Mouse (Mus musculus): Measurements from ENCODE around the gene Olfr1420. TPM values are rescaled to one million over a fixed set of nuclear protein-coding genes. Genes with fewer than 3 reads are reported as not detected.
A peak's percentile ranks its signal among the peaks of the same experiment; 100 is the strongest.
"Not testable (repeated sequence)": the region's sequence is repeated elsewhere in the genome, so short reads cannot be mapped to it uniquely, and the experiment has no call there.

Olfr1420 gene
- total RNA-seq (2015) = not detected in 2 replicates
- not detected in 2 replicates for total RNA-seq (2017)

DNA sequence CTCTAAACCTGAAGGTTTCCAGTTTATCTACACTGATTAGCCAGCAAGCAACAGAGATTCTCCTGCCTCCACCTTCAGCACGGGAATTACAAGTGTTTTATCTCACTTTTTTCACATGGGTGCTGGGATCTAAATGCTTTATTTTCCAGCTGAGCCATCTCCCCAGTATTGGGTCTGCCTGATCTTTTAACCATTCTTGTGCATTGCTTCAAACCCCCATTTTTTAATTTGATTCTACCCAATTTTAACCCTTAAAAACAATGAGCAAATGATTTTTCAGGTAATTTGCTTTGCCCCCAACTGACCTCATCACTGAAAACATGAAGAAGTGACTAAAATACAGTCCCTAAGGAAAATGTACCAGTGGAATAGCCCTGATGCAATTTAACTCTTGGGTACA is at the start of gene Olfr1420:
Olfr1420 (plus strand) TSS at position 301 of the 400 bp plus-strand sequence.
- no peak for ATAC-seq (replicated peaks; ENCODE audit: poor library complexity)

DNA sequence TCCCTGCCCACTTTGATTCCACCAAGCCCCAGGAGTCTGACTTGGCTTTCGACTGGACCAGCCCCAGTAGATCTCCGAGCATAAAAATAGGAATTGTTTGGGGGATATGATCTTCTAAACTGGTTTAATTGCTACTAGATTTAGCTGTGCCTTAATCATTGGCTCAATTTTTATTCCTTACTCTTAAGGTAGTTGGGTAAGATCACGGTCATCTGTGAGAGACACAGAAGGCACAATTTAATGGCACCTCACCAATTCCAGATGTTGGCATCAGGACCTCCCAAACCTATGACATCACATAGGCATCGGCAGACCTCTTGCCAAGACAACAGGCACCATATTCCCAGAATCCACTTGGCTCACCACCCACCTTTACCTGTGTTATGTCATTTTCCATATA is 47.2 kb upstream of the Olfr1420 start, which contains the start of gene Olfr1417:
Olfr1417 (minus strand) TSS at position 101 of the 400 bp plus-strand sequence.
- no peak for ATAC-seq (replicated peaks; ENCODE audit: poor library complexity)

DNA sequence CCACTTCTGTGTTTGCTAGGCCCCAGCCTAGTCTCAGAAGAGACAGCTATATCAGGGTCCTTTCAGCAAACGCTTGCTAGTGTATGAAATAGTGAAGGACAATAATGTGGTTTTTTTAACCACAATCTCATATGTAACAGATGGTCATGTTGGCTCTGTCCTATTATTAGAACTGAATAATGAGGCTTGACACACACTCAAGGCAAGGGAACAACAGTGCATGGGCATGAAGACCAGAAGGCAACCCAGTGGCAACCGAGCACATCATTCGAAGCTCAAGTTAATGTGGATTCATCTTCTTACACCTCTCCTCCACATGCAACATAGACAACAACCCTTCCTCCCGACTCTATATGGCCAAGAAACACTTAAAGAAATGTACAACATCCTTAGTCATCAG is 40.0 kb upstream of the Olfr1420 start:
- peak; percentile 50 for ATAC-seq (replicated peaks; ENCODE audit: poor library complexity)

DNA sequence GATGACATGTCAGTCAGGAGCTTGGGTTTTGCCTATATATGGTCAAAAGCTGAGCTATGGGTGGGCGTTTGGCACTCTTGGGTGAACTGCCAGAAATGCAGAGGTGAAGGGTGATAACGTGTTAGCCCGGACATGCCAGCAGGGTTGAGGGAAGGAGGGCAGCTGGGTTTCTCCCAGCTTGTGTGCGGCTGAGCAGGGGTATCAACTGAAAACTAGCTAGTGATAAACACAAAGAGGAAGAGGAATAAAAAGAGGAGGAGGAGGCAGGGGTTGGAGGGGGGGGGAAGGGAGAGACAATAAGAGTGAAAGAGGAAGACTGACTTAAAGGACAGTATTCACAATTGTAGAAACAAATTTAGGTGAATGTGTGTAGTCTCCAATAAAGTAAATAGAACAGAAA is 33.7 kb upstream of the Olfr1420 start:
- peak; percentile 68 for ATAC-seq (replicated peaks; ENCODE audit: poor library complexity)

DNA sequence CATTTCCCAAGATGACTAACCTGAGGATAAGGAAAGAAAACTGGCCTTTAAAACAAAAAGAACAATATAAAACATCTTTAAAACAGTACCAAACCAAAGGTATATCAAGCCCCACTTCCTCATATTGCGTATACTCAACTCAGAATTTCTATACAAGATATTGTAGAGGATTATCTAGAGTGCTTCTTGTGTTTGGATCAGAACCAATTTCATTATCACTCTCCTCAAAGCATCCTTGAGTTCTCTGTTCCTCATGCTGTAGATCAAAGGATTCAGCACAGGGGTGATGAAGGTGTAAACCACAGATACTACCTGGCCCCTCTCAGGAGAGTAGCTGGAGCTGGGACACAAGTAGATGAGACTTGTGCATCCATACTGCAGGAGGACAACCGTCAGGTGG is 31.5 kb upstream of the Olfr1420 start:
- no peak for ATAC-seq (replicated peaks; ENCODE audit: poor library complexity)

DNA sequence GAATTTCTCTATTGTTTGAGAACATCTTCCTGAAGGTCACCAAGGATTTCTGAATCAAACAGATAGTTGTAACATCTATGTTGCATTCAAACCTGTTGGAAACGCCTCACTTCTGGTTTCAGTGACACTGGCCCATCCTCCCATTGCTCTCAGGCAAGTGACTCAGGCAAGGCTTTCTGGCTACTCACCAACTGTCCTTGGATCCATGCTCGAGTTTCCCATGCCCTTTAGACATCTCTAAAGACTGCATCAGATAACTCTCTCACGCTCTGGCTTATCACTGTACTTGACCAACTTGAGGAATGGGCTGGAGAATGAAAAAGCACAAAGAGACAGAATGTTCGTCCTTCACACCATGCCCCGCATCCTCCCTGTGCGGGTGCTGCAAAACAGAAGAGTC is 29.9 kb upstream of the Olfr1420 start:
- no peak for ATAC-seq (replicated peaks; ENCODE audit: poor library complexity)

DNA sequence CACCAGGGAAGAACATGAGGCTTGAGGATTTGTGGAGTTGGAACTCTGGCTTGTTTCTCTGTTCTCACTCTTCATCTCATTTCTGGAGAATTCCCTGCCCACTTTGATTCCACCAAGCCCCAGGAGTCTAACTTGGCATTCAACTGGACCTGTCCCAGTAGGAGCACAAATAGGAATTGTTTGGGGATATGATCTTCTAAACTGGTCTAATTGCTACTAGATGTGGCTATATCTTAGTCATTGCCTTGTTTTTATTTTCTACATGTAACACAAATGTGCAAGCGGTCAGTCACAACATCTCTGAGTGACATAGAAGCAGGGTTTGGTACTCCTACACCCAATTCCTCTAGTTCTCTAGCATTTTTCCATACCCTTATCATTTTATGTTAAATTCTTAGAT is 25.4 kb upstream of the Olfr1420 start, which contains the start of gene Olfr1418:
Olfr1418 (minus strand) TSS at position 101 of the 400 bp plus-strand sequence.
- ATAC-seq (replicated peaks; ENCODE audit: poor library complexity) = no peak

DNA sequence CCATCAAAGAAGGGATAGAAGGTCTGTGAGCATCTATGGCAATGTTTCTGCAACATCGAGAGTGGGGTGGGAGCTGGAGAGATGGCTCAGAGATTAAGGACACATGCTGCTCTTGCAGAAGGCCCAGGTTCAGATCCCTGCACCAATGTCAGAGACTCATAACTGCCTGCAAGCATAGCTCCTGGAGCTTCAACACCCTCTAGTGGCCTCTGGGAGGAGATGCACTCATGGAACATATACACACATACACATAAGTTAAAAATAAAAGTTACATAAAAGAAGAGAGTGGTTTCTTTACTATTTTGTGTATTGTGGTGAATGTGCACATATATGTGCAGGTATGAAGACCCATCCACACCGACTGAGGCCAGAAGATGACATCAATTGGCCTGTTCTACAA is 18.5 kb upstream of the Olfr1420 start:
- no peak for ATAC-seq (replicated peaks; ENCODE audit: poor library complexity)

DNA sequence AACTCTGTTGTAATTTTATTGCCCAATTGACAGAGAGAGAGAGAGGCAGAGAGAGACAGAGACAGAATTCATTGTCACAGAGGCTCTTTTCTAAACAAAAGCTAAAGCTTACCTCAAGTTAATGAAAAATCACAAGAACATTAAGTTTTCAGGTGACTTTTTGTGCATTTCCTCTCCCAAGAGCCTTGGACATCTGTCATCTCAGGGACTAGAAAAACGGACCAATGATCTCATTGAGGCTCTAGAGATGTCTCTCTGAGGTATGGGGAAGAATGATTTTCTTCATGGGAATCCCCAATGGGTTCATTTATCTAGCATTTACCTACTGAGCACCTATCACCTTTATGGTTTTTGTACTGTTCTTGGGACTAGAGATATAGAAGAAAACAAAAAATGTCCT is 11.4 kb upstream of the Olfr1420 start, which contains the start of gene Olfr1419:
Olfr1419 (minus strand) TSS at position 101 of the 400 bp plus-strand sequence.
- no peak for ATAC-seq (replicated peaks; ENCODE audit: poor library complexity)

DNA sequence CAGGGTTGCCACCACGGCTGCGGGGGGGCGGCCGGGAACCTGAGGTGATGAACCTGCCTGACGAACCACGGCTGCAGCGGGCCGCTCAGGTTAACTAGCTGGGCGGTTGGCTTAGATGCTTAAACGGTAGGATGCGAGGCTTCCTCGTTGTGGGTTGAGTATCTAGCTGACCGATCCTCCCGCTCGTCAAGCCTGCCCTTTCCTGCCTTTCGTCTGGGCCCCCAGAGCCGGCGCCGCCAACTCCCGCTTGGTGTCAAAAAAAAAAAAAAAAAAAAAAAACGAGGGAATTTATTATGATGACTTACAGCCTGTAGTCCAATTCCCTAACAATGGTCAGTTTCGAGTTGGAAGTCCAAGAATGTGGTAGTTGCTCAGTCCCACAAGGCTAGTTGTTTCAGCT is 8.0 kb upstream of the Olfr1420 start:
- peak; percentile 52; the same call in 1 of the 2 replicates for ATAC-seq (replicated peaks; ENCODE audit: poor library complexity)

DNA sequence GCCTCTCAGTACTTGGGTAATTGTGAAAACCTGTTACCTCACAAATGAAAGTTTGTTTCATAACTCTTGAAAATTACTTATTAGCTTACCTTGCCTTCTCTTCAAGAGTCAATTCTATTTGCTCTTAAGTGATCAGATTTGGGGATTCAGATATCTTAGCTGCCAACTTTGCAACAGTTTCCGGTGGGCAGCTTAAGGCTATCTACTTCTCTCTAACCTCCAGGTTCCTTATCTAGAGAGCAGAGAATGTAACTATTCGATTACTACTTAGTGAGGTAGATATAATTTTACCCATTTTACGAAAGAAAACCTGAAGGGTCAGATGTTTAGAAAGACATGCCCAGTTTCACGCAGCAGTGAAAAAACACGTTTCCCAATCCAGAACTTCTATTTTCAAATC is 24.7 kb downstream of the Olfr1420 start:
- no peak for ATAC-seq (replicated peaks; ENCODE audit: poor library complexity)

DNA sequence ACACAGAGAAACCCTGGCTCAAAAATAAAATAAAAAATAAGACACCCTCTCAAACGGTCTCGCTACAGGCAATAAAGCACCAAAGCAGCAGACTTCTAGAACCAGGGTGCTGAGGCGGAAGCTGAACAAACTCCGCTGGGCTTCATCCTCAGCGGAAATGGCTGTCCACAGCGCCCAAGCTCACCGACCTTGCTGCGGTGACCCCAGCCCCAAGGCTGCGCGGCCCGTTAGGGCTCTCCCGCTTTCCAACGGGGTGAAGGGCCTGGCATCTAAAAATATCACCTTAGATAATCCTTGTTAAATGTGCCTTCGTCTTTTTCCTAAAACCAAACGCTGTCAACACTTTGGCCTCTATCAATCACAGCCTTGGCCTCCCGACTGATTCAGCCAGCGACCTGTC is 25.2 kb downstream of the Olfr1420 start:
- ATAC-seq (replicated peaks; ENCODE audit: poor library complexity) = peak; percentile 33; the same call in 1 of the 2 replicates

DNA sequence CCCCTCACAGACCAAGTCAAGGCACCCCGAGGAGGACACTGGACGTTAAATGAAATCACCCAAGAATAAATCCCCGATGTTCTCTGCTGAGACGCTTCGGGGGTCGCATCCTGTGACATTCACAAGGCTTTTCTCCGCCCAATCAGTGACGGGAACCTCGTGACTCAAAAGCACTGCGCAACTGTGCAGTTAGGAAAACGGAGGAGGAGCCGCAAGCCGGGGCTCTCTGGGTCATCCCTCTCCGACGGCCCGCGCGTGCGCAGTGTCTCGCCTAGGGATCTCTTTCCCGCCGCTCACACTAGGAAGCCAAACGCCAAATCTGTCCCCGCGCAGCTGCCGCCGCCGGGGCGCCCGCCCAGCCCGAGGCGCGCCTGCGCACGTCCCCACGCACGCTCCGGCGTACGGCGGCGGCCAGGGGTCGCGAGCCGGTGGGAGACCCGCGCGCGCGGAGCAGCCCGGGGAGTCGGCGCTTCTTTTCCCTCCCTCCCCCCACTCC is 25.7 kb downstream of the Olfr1420 start, which contains the start of gene Patl1:
Patl1 (plus strand) TSS at position 363 of the 496 bp plus-strand sequence.
- peak; percentile 94 for ATAC-seq (replicated peaks; ENCODE audit: poor library complexity)

DNA sequence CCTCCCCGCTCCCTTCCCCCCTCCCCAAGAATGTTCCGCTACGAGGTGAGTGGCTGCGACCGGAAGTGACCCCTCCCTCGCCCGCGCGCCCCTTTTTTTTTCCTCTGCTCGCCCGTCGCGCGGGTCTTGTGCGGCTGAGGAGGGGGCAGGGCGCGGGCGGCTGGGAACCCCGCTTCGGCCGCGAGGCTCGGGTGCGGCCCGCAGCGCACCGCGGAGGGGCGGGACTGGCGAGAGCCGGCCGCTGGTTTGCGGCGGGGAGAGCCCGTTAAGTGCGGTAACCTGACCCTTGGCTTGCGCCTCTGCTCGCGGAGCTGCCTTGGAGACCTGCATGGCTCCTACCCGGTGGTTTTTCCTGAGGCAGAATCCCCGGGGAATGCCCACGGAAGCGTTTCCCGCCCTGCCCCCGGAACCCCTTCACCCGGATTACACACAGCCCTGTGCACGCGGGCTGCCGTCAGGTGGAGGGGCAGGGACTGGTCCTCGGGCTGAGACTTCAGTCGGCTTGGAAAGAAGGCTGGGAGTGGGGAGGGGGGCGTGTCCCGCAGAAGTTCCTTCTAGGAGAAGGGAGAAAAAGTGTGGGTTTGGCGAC is 26.3 kb downstream of the Olfr1420 start:
- peak; percentile 45 for ATAC-seq (replicated peaks; ENCODE audit: poor library complexity)

DNA sequence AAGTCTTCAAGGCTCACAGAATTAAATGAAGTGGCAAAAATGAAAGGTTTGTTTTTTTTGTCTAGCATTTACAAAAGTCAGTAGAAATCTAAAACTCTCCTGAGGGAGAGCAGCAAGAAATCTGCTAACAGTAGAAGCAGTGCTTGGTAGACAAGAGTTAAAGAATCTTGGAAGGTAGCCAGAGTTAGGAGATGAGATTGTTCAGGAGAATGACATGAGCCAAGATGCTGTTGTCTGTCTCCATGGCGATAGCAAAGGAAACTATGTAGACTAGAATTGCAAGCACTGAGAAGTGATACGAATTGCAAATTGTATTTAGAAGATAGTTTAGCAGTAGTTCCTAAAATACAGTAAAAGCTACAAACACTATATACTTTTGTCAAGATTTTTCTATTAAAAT is 29.4 kb downstream of the Olfr1420 start:
- ATAC-seq (replicated peaks; ENCODE audit: poor library complexity) = no peak

DNA sequence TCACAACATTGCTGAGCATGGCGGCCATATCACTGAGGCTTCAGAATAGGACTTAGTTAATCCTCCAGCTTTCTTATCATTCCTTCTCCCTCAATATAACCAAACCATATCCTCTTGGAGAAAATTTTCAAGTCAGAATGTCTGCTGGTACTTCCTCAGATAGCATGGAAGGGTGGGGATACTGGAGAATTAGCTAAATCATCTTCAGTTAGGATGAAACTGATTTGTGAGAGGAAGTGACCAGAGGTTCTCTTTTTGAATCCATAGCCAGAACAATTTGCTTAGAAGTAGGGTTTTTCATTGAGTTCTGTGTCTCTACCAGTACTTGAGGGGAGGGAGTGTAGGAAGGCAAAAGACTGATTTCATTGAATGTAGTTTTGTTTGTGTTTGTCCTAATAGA is 35.7 kb downstream of the Olfr1420 start:
- ATAC-seq (replicated peaks; ENCODE audit: poor library complexity) = no peak

DNA sequence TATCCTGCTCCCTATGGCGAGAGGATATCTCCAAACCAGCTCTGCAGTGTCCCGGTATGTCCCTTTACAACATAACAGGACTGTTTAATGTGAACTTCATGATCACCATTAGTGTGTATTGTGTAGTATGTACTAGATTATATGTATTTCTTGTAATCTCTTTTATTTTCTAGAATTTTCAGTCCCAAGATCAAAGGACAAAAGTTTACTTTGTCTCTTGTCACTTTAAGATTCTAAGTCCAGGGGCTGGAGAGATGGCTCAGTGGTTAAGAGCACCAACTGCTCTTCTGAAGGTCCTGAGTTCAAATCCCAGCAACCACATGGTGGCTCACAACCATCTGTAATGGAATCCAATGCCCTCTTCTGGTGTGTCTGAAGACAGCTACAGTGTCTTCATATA is 36.1 kb downstream of the Olfr1420 start:
- ATAC-seq (replicated peaks; ENCODE audit: poor library complexity) = not testable (repeated sequence)

DNA sequence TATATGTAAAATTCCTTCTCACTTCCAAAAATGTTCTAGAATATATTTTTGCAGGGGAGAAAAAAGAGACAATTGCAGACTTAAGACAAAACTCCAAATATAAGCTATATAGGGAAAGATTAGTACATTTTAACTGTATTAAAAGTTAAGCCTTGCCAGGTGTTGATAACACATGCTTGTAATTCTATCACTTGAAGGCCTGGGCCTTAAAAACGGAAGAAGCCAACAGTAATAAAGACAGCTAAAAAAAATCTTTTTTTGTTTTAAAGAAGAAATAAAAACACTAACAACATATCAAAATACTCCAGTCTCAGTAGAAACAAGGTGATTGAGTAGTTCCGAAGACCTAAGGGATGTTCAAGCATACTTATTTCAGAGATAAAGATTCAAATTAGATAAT is 40.0 kb downstream of the Olfr1420 start:
- ATAC-seq (replicated peaks; ENCODE audit: poor library complexity) = no peak

DNA sequence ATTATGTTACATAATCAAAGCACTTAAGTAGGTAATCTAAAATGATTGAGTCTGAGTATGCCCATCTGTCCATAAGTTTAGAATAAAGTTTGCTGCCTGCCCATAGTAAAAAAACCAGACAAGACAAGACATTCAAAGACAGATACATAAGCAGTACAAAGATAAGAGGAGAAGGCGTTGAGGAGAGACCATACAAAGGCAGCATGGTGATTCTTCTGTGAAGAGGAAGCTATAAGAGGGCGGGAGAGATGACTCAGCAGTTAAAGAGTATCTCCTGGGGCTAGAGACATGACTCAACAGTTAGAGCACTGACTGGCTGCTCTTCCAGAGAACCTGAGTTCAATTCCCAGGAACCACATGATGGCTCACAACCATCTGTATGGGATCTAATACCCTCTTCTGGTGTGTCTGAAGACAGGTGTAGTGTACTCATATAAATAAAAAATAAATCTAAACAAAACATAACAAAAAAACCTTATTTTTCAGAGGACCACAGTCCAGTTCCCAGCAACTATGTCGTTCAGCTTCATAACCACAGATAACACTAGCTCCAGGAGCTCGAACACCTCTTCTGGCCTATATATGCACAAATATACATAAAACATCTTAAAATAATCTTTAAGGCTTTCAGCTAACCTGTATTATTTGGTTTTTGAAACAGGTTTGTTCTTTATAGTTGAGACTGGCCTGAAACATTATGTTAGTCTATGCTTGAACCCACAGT is 41.8 kb downstream of the Olfr1420 start:
- ATAC-seq (replicated peaks; ENCODE audit: poor library complexity) = peak; percentile 99

DNA sequence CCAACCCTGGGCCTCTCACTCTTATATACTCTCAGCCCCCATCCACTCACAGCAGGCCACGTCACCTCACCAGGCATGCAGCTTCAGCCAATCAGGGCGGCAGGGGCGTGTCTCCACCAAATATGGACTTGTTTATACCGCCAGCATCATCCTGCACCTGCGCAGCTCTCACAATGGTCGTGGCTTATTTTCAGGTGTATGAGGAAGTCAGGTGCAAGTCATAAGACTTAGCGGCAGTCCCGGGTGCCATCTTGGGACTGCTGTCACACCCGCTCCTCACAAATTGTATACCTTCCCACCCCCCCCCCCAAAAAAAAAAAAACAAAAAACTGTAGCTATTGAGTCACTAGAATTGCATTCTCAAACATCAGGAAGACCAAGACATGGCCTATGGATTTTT is 60.1 kb downstream of the Olfr1420 start:
- not testable (repeated sequence) for ATAC-seq (replicated peaks; ENCODE audit: poor library complexity)

All from megakaryocyte progenitor cell, adult 5-6 weeks (primary cell).